Mouse (Mus musculus) olfactory bulb, adult 2 months (tissue): ENCODE results near the gene Ighmbp2.

Experiments used
- CTCF ChIP-seq: fragments of 200-500 bp; IDR thresholded peaks from 2 replicates; pipeline ENCODE4 v1.5.1; 2012; ENCODE audit warnings: low read depth, mild to moderate bottlenecking, low read length, moderate library complexity; ENCODE audit not compliant: insufficient read depth
- POLR2A ChIP-seq: fragments of 200-500 bp; IDR thresholded peaks from 2 replicates; pipeline ENCODE4 v1.6.1; 2012; ENCODE audit warnings: mild to moderate bottlenecking, low read depth, low read length, moderate library complexity; ENCODE audit not compliant: insufficient read depth

GRCm38 (mm10) chr19:3319341-3319740 is 36.5 kb upstream of the Ighmbp2 start:
- TF ChIP-seq POLR2A (no peak), CTCF (no peak)
